Mouse (Mus musculus) thymus, adult 2 months (tissue): ENCODE measurements around the gene Hsf2bp. TPM values are rescaled to one million over a fixed set of nuclear protein-coding genes. Genes with fewer than 3 reads are reported as not detected.

Source experiments
- DNase-seq: peaks from one replicate; pipeline ENCODE4 v3.0.0; 2021
- H3K27ac ChIP-seq: fragments of 200-500 bp; 2 replicates; pipeline ENCODE4 v1.5.1; 2012; ENCODE audit warnings: low read length, control low read depth; ENCODE audit not compliant: control insufficient read depth, insufficient read depth
- H3K27me3 ChIP-seq: fragments of 200-500 bp; 2 replicates; pipeline ENCODE4 v1.6.1; 2012; ENCODE audit warnings: mild to moderate bottlenecking, low read length, moderate library complexity, mixed read lengths; ENCODE audit not compliant: control insufficient read depth, insufficient read depth
- H3K36me3 ChIP-seq: fragments of 200-500 bp; 2 replicates; pipeline ENCODE4 v1.6.1; 2012; ENCODE audit warnings: mild to moderate bottlenecking, low read length, moderate library complexity; ENCODE audit not compliant: control insufficient read depth, insufficient read depth
- H3K4me1 ChIP-seq: fragments of 200-500 bp; replicated peaks from 2 replicates; pipeline ENCODE4 v1.6.1; 2012; ENCODE audit warnings: low read length; ENCODE audit not compliant: control insufficient read depth, insufficient read depth
- H3K4me3 ChIP-seq: fragments of 200-500 bp; 2 replicates; pipeline ENCODE4 v1.5.1; 2012; ENCODE audit warnings: mild to moderate bottlenecking, low read length, control low read depth, moderate library complexity; ENCODE audit not compliant: control insufficient read depth, insufficient read depth
- CTCF ChIP-seq: fragments of 200-500 bp; IDR thresholded peaks from 2 replicates; pipeline ENCODE4 v1.5.1; 2012; ENCODE audit warnings: mild to moderate bottlenecking, control low read depth, low read length, moderate library complexity, borderline replicate concordance; ENCODE audit not compliant: control insufficient read depth, poor library complexity, insufficient read depth; ENCODE audit errors: extremely low read depth
- POLR2A ChIP-seq: fragments of 200-500 bp; IDR thresholded peaks from 2 replicates; pipeline ENCODE4 v1.6.1; 2012; ENCODE audit warnings: mild to moderate bottlenecking, low read length, control low read depth, moderate library complexity; ENCODE audit not compliant: control insufficient read depth, poor library complexity, insufficient read depth; ENCODE audit errors: extremely low read depth
- WGBS: fragments of 180-500 bp; shearing (Covaris S2); methylation state at CpG from one replicate; pipeline ENCODE4 v1.1.7; 2018; 5-methylcytosine and 5-hydroxymethylcytosine counted together
- polyA plus RNA-seq: library from polyadenylated mRNA; depleted of rRNA; stranded (reverse); fragments of >200 nt; gene quantifications from 2 replicates; pipeline ENCODE4 v1.2.3, GENCODE M21; 2012

Hsf2bp gene
- polyA plus RNA-seq, 1 experiment, result 0.54 TPM

- 92% methylated on average over 11 of the region's 11 CpGs for WGBS
- Histone ChIP-seq H3K27me3 (no peaks in the 10 kb centered on the region), H3K36me3 (no peaks in the 10 kb centered on the region), H3K4me3 (no peak overlapping the region), H3K27ac (no peak overlapping the region), H3K4me1 (no peaks in the 10 kb centered on the region)
- DNase-seq, result no peak
- no peak for TF ChIP-seq CTCF
Measured at GRCm38 (mm10) chr17:31982326-31983190, 53.6 kb downstream of the Hsf2bp start.

- no peaks in the 10 kb centered on the region for H3K27me3 ChIP-seq
- no peak overlapping the region for H3K27ac ChIP-seq
- no peaks in the 10 kb centered on the region for H3K4me1 ChIP-seq
- no peak for DNase-seq
- 87% methylated on average over 4 of the region's 4 CpGs for WGBS
- no peak overlapping the region for H3K4me3 ChIP-seq
- TF ChIP-seq CTCF, result no peak
- TF ChIP-seq POLR2A, result no peak
- H3K36me3 ChIP-seq, result no peaks in the 10 kb centered on the region
Measured at GRCm38 (mm10) chr17:31979888-31980287, 56.3 kb downstream of the Hsf2bp start.

DNA sequence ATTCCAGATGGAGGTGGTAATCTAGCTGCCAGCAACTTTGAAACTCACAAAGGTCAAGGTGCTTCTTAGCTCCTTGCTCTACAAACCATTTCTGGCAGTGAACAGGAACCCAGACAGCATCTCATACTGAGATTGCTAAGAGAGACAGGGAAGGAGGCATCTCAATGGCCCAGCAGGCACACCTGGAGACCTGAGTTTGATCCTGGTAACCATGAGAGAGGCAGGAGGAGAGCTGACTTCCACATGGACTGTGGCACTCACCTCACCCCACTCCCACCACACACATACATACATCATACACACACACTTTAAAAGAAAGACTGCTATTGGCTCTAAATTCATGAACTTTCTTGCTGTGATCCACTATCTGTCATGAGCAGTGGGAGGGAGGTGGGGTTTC, 59.0 kb downstream of the Hsf2bp start:
- Histone ChIP-seq H3K36me3 (no peaks in the 10 kb centered on the region), H3K27ac (no peak overlapping the region), H3K4me3 (no peak overlapping the region), H3K4me1 (no peaks in the 10 kb centered on the region), H3K27me3 (no peaks in the 10 kb centered on the region)
- TF ChIP-seq POLR2A (no peak), CTCF (no peak)
- no peak for DNase-seq

GRCm38 (mm10) chr17:31976501-31976900, 59.6 kb downstream of the Hsf2bp start:
- Histone ChIP-seq H3K36me3 (no peaks in the 10 kb centered on the region), H3K4me3 (no peak overlapping the region), H3K27me3 (no peaks in the 10 kb centered on the region), H3K27ac (no peak overlapping the region), H3K4me1 (no peaks in the 10 kb centered on the region)
- TF ChIP-seq CTCF (no peak), POLR2A (no peak)
- DNase-seq, result no peak
- 92% methylated on average over 6 of the region's 6 CpGs for WGBS

DNA sequence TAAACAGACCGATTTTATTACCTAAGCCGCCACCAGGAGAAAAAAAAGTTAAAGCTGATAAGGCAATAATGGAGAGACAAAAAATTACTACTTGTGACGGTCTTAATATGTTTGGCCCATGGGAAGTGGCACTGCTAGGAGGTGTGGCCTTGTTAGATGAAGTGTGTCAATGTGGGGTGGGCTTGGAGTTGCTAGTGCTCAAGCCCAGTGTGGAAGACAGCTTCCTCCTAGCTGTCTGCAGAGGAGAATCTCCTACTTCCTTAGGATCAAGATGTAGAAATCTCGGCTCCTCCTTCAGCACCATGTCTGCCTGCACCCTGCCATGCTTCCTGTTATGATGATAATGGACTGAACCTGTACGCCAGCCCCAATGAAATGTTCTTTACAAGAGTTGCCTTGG, 61.5 kb downstream of the Hsf2bp start:
- DNase-seq, result no peak
- Histone ChIP-seq H3K27ac (no peak overlapping the region), H3K4me3 (no peak overlapping the region), H3K27me3 (no peaks in the 10 kb centered on the region), H3K4me1 (no peaks in the 10 kb centered on the region), H3K36me3 (no peaks in the 10 kb centered on the region)
- WGBS, result 91% methylated on average over 5 of the region's 5 CpGs
- TF ChIP-seq CTCF, result no peak
- no peak for TF ChIP-seq POLR2A

GRCm38 (mm10) chr17:31973664-31974230, 62.4 kb downstream of the Hsf2bp start:
- Histone ChIP-seq H3K4me3 (no peak overlapping the region), H3K27me3 (no peaks in the 10 kb centered on the region), H3K4me1 (no peaks in the 10 kb centered on the region), H3K27ac (no peak overlapping the region), H3K36me3 (no peaks in the 10 kb centered on the region)
- DNase-seq, result no peak
- TF ChIP-seq POLR2A (no peak), CTCF (no peak)
- WGBS, result 96% methylated on average over 7 of the region's 7 CpGs
